Mouse (Mus musculus) hindlimb bud, embryonic 11.5 days (tissue): ENCODE measurements around the gene Hspb3.

Source experiments
- DNase-seq: peaks from one replicate; pipeline ENCODE4 v3.0.0-alpha.2; 2012; ENCODE audit warnings: low read depth, low spot score; ENCODE audit errors: extremely low spot score

The Hspb3 gene

GRCm38 (mm10) chr13:113663151-113663779, at the start of gene Hspb3:
Gene Hspb3 (minus strand): TSS chr13:113663676.
- DNase-seq = no peak

- DNase-seq = no peak
These were observed 49.7 kb upstream of the Hspb3 start for GRCm38 (mm10) chr13:113713186-113713585.

- DNase-seq = no peak
These were observed 42.7 kb upstream of the Hspb3 start for GRCm38 (mm10) chr13:113706183-113706582.

GRCm38 (mm10) chr13:113701185-113701584, 37.7 kb upstream of the Hspb3 start:
- DNase-seq = no peak

GRCm38 (mm10) chr13:113699928-113700327, 36.5 kb upstream of the Hspb3 start:
- no peak for DNase-seq

- DNase-seq = no peak
These were observed 36.0 kb upstream of the Hspb3 start for GRCm38 (mm10) chr13:113699415-113699873.

- DNase-seq = no peak
These were observed 33.4 kb upstream of the Hspb3 start for GRCm38 (mm10) chr13:113696838-113697321.

- DNase-seq = no peak
These were observed 29.9 kb upstream of the Hspb3 start for GRCm38 (mm10) chr13:113693383-113693782.

- DNase-seq = no peak
These were observed 28.2 kb upstream of the Hspb3 start for GRCm38 (mm10) chr13:113691644-113692043.

GRCm38 (mm10) chr13:113689883-113690282, 26.4 kb upstream of the Hspb3 start:
- no peak for DNase-seq

- no peak for DNase-seq
These were observed 23.2 kb upstream of the Hspb3 start for GRCm38 (mm10) chr13:113686691-113687121.

- no peak for DNase-seq
These were observed 19.3 kb upstream of the Hspb3 start for GRCm38 (mm10) chr13:113682821-113683220.

GRCm38 (mm10) chr13:113680646-113681045, 17.2 kb upstream of the Hspb3 start:
- DNase-seq = no peak

- peak; percentile 77 for DNase-seq
These were observed 6.1 kb upstream of the Hspb3 start for GRCm38 (mm10) chr13:113669459-113670077.

GRCm38 (mm10) chr13:113663883-113664282, 407 bp upstream of the Hspb3 start:
- no peak for DNase-seq

GRCm38 (mm10) chr13:113661826-113662271, 1.6 kb downstream of the Hspb3 start:
- DNase-seq = no peak

- DNase-seq = no peak
These were observed 2.7 kb downstream of the Hspb3 start for GRCm38 (mm10) chr13:113660576-113661310.

- no peak for DNase-seq
These were observed 6.3 kb downstream of the Hspb3 start for GRCm38 (mm10) chr13:113657204-113657603.

- DNase-seq = no peak
These were observed 6.8 kb downstream of the Hspb3 start for GRCm38 (mm10) chr13:113656639-113657038.

GRCm38 (mm10) chr13:113655511-113655910, 8.0 kb downstream of the Hspb3 start:
- DNase-seq = no peak

GRCm38 (mm10) chr13:113640944-113641597, 22.4 kb downstream of the Hspb3 start:
- no peak for DNase-seq
